Mouse (Mus musculus): ENCODE results near the gene Arrdc1. TPM values are rescaled to one million over a fixed set of nuclear protein-coding genes. Genes with fewer than 3 reads are reported as not detected.
A peak's percentile ranks its signal among the peaks of the same experiment; 100 is the strongest.
"Not testable (repeated sequence)": the region's sequence is repeated elsewhere in the genome, so short reads cannot be mapped to it uniquely, and the experiment has no call there.

The Arrdc1 gene
- 10 to 100 TPM; 14.1 to 15.3 TPM for total RNA-seq (2021)
- long read RNA-seq, experiment 1, transcript Arrdc1-201 (8 exons, 1,666 nt) = major isoform, 5 of 13 reads
- long read RNA-seq, experiment 1, partial matches to known transcripts = 1 of 13 reads
- long read RNA-seq, experiment 1, other reads (novel, unspliced or antisense) = 7 of 13 reads
- long read RNA-seq, experiment 2, partial matches to known transcripts = 3 of 10 reads
- long read RNA-seq, experiment 2, other reads (novel, unspliced or antisense) = 7 of 10 reads

- peak; percentile 81 to 82 for DNase-seq (ENCODE audit: low spot score in 2 of 2)
Measured at GRCm38 (mm10) chr2:24935057-24935796, at the start of gene Arrdc1. TSS of gene Arrdc1 (minus strand) at chr2:24935252.

DNA sequence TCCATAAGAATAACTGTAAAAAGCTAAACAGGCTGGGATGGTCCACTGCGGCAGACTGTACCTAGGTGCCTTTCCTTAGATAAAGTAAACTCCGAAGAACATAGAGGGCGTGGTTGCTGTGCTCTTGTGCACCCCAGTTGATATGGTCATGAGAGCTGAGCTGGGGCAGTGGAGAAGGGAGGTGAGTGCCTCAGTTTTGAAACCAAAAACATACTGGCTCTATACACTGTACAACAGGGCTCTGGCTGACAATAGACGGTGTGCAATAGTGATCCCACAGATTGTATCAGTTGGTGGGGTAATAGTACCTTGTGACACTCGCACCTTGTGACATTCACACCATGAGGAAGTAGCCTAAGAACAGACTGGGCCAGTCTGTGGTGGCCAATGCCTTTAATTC is 41.9 kb upstream of the Arrdc1 start:
- no peak for DNase-seq (ENCODE audit: low spot score in 2 of 2)

DNA sequence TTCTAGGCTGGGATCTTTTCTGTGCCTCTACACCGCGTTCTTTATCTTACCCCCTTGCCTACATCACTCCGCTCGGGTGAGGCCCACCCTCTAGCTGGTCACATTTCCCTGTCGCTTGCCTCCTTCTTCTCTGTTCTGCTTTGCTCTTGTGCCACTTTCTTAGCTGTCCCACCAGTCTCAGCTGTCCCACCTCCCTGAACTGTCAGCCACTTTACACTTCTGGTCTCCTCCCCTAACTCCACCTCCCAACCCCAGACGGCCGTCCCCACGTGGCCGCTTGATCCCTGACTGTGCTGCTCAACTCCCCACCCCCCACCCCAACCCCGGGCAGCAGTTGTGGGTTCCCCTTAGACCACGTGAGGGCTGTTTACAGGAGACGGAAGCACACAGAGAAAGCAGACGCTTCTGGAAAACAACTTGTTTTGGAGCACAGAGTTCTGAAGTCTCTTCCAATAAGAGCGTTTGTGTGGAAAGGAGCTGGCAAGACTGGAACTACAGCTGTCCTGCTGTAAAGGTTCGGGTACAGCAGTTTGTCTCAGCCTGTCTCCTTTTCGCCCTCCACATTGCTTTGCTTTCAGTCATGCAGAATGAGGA is 40.7 kb upstream of the Arrdc1 start, which contains the start of gene Pnpla7:
Gene Pnpla7, plus strand, starts transcription at position 330 of the 594 bp plus-strand sequence.
- DNase-seq (ENCODE audit: low spot score in 2 of 2) = peak; percentile 59 to 65

GRCm38 (mm10) chr2:24974906-24975703 is 40.1 kb upstream of the Arrdc1 start, which contains the start of gene Mrpl41:
TSS of gene Mrpl41 (minus strand) at chr2:24975098.
- DNase-seq (ENCODE audit: low spot score in 2 of 2) = peak; percentile 96 to 98

- DNase-seq (ENCODE audit: low spot score in 2 of 2) = peak in 1 of 2 experiments; percentile 26
Measured at GRCm38 (mm10) chr2:24974452-24974851, 39.4 kb upstream of the Arrdc1 start.

- DNase-seq (ENCODE audit: low spot score in 2 of 2) = no peak
Measured at GRCm38 (mm10) chr2:24970386-24970785, 35.3 kb upstream of the Arrdc1 start.

DNA sequence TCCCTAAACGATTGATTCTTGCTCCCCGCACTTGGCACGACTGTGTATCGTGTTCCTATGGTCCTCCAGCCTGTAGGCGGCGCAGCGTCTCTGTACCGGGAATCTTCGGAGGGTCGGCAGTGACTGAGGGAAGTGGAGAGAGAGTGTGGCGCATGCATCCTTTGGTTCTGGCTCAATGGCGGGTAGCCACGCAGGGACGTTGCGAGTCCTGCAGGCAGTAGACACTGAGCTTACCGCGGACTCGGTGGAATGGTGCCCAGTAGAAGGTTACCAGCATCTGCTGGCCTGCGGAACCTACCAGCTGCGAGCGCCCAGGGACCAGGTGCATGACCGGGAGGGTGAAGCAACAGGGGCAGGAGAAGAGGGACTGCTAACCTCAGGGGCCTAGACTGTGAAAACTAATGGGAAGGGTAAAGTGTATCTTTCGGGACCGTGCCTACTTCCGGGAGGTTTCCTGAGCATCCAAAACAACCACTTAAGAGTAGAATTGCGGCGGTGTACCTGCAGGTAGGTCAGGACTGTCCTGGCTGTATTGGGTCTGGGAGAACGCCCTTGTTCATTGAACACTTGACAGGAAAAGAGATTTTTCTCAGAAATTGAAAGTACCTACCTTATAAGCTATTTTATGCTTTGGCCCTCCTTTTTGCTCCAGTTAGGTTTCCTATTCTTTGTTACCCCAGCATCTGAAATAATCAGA is 27.4 kb upstream of the Arrdc1 start, which contains the start of gene Dph7:
Gene Dph7, plus strand, starts transcription at position 97 of the 697 bp plus-strand sequence.
- DNase-seq (ENCODE audit: low spot score in 2 of 2) = peak; percentile 93

GRCm38 (mm10) chr2:24960910-24961309 is 25.9 kb upstream of the Arrdc1 start:
- DNase-seq (ENCODE audit: low spot score in 2 of 2) = no peak

DNA sequence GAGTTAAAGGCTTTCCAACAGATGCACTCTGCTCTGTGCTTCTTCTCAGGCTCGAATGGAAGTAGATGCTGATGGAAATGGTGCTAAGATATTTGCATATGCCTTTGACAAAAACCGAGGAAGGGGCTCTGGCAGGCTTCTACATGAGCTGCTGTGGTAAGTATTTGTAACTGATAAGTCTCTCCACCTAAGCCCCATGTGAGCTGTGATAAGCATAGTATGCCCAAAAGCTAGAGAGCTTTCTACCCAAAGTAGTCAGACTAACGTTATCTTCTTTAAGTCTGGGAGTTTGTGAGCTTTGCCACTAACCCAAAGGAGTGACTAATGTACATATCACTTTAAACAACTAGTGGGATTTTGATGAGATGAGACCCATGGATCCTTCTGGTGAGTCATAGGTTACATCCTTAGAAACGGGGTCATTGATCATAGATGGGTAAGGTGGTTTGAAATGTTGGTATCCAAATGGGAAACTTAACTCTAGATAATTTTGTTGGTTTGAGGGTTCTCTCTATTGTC is 17.5 kb upstream of the Arrdc1 start:
- DNase-seq (ENCODE audit: low spot score in 2 of 2) = no peak

DNA sequence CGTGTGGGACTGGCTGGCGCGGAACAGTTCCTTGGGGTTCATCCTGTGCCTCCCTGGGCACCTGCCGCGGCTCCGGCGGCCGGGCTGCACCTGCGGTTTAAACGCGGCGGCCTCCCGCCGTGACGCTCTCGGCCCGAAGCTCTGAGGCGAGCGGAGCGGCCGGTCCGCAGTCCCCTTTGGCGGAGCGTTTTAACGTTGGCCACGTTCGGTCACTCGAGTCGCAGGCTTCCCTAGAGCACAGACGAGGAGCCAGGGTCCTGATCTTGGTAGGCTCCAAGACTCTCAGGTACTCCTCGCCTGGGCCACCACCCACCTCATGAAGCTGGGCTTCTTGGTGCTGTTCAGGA is 15.1 kb upstream of the Arrdc1 start:
- DNase-seq (ENCODE audit: low spot score in 2 of 2) = no peak

DNA sequence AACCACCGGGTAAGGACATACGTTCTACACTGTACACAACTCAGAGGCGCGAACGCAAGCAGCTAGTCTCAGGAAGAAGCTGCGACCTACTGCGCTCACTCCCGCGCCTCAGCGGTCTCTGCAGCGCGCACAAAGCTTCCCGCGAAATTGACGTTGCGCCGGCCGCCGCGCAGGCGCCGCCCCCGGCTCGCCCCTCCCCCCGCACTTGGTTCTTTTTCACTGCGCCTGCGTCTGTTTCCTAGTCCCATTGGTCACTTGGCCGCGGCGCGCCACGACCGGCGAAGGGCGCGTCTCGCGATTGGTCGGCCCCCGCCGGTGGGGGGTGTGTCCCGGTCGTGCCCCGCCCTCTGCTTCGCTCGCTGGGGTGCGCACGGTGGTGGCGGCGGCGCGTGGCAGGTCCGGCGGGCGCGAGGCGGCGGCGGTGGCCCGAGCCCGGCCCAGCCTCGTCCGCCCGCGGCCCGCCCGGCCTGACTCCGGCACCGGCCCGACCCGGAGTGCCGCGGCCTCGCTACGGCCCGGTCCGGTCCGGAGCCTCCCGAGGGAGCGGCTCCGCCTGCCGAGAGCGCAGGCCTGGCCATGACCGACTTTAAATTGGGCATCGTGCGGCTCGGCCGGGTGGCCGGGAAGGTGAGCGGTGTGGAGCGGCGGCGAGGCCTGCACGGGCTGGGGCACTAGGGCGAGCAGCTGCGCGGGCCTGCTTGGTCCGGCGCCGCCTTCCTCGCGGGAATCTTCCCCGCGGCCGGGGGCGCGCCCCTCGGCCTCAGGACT is 14.6 kb upstream of the Arrdc1 start, which contains the start of gene Zmynd19:
Gene Zmynd19, plus strand, starts transcription at position 372 of the 768 bp plus-strand sequence.
- peak; percentile 98 to 99 for DNase-seq (ENCODE audit: low spot score in 2 of 2)

- not testable (repeated sequence) for DNase-seq (ENCODE audit: low spot score in 2 of 2)
Measured at GRCm38 (mm10) chr2:24944304-24944703, 9.3 kb upstream of the Arrdc1 start.

DNA sequence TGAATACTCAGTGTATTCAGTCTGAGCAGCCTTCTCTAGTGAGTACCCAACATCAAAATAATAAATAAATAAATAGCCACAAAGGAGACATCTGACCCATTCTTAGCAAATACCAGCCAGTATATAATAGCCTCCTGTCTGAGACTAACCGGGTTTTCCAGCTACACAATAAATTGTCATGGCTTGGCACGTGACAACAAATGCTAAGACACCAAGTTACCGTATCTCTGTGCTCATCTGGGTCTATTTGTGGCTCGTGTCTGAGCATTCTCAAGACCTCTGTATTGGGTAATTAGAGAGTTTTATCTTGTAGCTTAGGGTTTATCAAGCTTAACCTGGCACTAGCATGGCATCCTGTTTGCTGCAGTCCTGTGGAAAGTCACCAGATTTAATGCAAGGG is 7.0 kb upstream of the Arrdc1 start:
- no peak for DNase-seq (ENCODE audit: low spot score in 2 of 2)

- DNase-seq (ENCODE audit: low spot score in 2 of 2) = no peak
Measured at GRCm38 (mm10) chr2:24934441-24934963, 550 bp downstream of the Arrdc1 start.

DNA sequence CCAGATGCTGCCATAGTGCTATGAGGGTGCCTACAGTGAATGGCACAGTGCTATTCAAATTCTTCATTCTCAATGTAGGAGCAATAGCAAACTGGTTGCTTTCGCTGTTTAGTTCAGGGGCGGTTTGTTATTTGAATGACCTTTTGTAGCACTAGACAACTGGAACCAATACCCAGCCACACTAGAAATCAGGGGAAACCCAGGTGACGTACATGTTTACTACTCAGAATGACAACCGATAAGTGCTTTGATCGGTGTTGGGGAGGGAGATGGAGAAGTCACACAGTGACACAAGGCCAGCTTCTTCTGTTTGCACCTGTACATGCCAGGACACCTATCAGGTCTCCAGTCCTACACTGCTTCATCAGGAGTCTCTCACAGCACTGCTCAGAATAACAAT is 5.5 kb downstream of the Arrdc1 start:
- no peak for DNase-seq (ENCODE audit: low spot score in 2 of 2)

- DNase-seq (ENCODE audit: low spot score in 2 of 2) = no peak
Measured at GRCm38 (mm10) chr2:24929119-24929518, 5.9 kb downstream of the Arrdc1 start.

- DNase-seq (ENCODE audit: low spot score in 2 of 2) = no peak
Measured at GRCm38 (mm10) chr2:24927810-24928479, 7.1 kb downstream of the Arrdc1 start.

- no peak for DNase-seq (ENCODE audit: low spot score in 2 of 2)
Measured at GRCm38 (mm10) chr2:24926965-24927358, 8.1 kb downstream of the Arrdc1 start.
